Comparison of ENCODE assay signal across 14 mouse cellular contexts in the genomic region with DNA sequence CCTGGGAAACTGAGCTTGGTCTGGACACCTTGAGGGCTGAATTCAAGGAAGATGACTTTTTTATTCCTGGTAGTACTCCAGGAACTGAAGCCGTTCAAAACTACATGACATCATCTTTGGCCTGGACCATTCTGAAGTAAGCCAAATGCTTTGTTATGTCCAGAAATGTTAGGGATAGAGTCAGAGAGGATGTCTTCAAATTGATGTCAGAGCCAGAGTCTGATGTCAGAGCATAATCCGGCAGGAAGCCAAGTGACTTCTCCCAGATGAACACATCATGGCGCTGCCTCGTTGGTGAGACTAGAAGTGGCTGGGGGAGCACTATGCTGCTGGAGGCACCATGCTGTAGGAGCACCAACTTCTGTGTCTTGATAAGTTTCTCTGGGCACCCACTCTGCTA.
DNase-seq lines count a peak whose midpoint lies in the region; ATAC-seq and TF ChIP-seq lines count a peak whose summit lies in the region.
"Had no signal": no experiment of that assay in that cellular context is flagged by ENCODE, and none has a peak within 500 bp of the region (broad histone marks: within the 10 kb centered on the region; RNA-seq: fewer than 3 reads in every experiment).

No protein-coding gene starts in this region.

- H3K4me2 ChIP-seq in lung, postnatal 0 days (replicated peaks; ENCODE audit: low read depth, low read length), result no peak overlapping the region
- H3K4me2 ChIP-seq: kidney, embryonic 15.5 days; limb, embryonic 15.5 days had no signal

- H3K27ac ChIP-seq in lung, postnatal 0 days (ENCODE audit: low read length), result no peak overlapping the region
- H3K27ac ChIP-seq: kidney, embryonic 15.5 days; layer of hippocampus, adult 2 months; left cerebral cortex, adult 2 months; limb, embryonic 15.5 days had no signal

- H3K27me3 ChIP-seq in lung, postnatal 0 days (replicated peaks; ENCODE audit: insufficient read depth, low read length), result no peaks in the 10 kb centered on the region
- H3K27me3 ChIP-seq: kidney, embryonic 15.5 days; limb, embryonic 15.5 days had no signal

- peaks cover 1% of the 10 kb centered on the region; the same call in 1 of the 2 replicates for H3K4me1 ChIP-seq in lung, postnatal 0 days (ENCODE audit: insufficient read depth, low read depth, low read length)
- peaks cover 21% of the 10 kb centered on the region for H3K4me1 ChIP-seq in lung, adult 2 months (ENCODE audit: control insufficient read depth, insufficient read depth, low read length)

- peak; percentile 24; the same call in 1 of the 2 replicates for ATAC-seq in lung, postnatal 0 days

- TF ChIP-seq EP300 in lung, postnatal 0 days (IDR thresholded peaks at IDR 0.05), result no peak

- no peak overlapping the region for H3K4me3 ChIP-seq in lung, postnatal 0 days (ENCODE audit: low read depth, low read length)
- H3K4me3 ChIP-seq in lung, adult 2 months (replicated peaks; ENCODE audit: extremely low read depth, low read depth, low read length), result no peak overlapping the region
- H3K4me3 ChIP-seq: kidney, embryonic 15.5 days; layer of hippocampus, adult 2 months; left cerebral cortex, adult 2 months; limb, embryonic 15.5 days had no signal

- TF ChIP-seq CTCF in lung, postnatal 0 days (IDR thresholded peaks at IDR 0.05), result no peak
- TF ChIP-seq CTCF in lung, adult 2 months (IDR thresholded peaks at IDR 0.05; ENCODE audit: insufficient read depth, low read length), result no peak

- TF ChIP-seq POLR2A in lung, adult 2 months (IDR thresholded peaks at IDR 0.05; ENCODE audit: borderline replicate concordance, extremely low read depth, low read depth, low read length), result no peak

- intact Hi-C loops in heart, postnatal 14 days (cut with DNase I), result loop anchor here (2.0 kb wide), 1 partner anchor 15 kb away; no protein-coding TSS in a partner anchor

- 77% methylated on average over 4 of the region's 4 CpGs for WGBS in lung, postnatal 0 days
- 40% methylated on average over 4 of the region's 4 CpGs for WGBS in lung, adult 2 months

- H3K9ac ChIP-seq in lung, postnatal 0 days (replicated peaks; ENCODE audit: low read depth), result no peak overlapping the region
- H3K9ac ChIP-seq: kidney, embryonic 15.5 days; limb, embryonic 15.5 days had no signal

- H3K36me3 ChIP-seq in lung, postnatal 0 days (ENCODE audit: insufficient read depth, low read length), result peaks cover 29% of the 10 kb centered on the region; the same call in 1 of the 2 replicates

- peak; percentile 20 for DNase-seq in lung, postnatal 0 days (ENCODE audit: low spot score)
- no peak for DNase-seq in lung, adult 2 months
- DNase-seq in gastrocnemius, postnatal 25 days, result peak; percentile 72
- peak; percentile 75 for DNase-seq in heart, postnatal 14 days
- no peak for DNase-seq in left cerebral cortex, adult 9 months (ENCODE audit: low spot score in 2 of 2)
- no peak for DNase-seq in thymus, postnatal 4 days
- no peak for DNase-seq in right cerebral cortex, adult 18-20 months
- DNase-seq: adrenal gland, postnatal 14 days; cerebellum, adult 8-10 months; midbrain, embryonic 14.5 days had no signal

- no peaks in the 10 kb centered on the region for H3K9me3 ChIP-seq in lung, postnatal 0 days (ENCODE audit: low read length)
- H3K9me3 ChIP-seq: kidney, embryonic 15.5 days; limb, embryonic 15.5 days had no signal

Comparison
In these comparisons a context has a peak if more than half of its experiments do, and no peak if none do; other contexts are left out.
1. DNase-seq: peak in lung, postnatal 0 days (single experiment), gastrocnemius, postnatal 25 days (single experiment) and heart, postnatal 14 days (2 of 2); none in lung, adult 2 months (single experiment), left cerebral cortex, adult 9 months (0 of 2), thymus, postnatal 4 days (single experiment) and right cerebral cortex, adult 18-20 months (single experiment).